In the genomic region with DNA sequence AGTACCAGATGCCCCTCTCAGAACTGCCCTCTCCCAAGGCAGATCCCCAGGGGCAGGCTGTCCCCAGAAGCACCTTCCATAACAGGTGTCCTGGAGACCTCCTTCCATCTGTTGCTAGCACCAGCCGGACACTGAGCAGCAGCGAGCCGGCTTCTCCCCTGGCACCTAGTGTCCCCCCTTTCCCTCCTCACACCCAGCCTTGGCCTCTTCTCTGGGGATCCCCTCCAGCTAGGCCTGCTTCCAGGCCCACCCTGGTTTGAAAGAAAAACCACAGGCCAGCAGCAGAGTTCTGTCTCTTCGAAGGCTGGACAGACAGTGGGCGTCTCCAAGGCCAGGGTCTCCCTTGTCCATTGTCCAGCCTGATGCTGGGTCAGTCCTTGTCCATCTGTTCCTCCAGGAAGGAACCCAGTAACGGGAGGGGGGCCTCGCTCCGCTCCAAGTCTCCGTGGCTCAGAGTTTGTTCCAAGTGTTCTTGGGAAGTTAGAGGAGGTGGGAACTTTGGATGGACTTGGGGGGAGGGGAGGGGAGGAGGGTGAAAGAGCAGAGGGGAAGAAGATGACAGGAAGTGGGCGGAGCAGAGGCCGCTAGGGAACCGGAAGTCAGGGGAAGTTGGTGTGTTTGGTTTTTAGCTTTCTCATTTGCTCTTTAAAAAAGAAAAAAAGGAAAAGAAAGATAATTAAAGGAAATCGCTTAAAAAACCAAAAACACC, we compare ENCODE assay signal across 8 mouse cellular contexts. TPM values are rescaled to one million over a fixed set of nuclear protein-coding genes. Genes with fewer than 3 reads are reported as not detected.
DNase-seq lines count a peak whose midpoint lies in the region; ATAC-seq and TF ChIP-seq lines count a peak whose summit lies in the region.

No protein-coding gene starts in this region.

- H3K4me3 ChIP-seq in forebrain, postnatal 0 days (ENCODE audit: low read depth, low read length): no peak overlapping the region
- H3K4me3 ChIP-seq in forebrain, embryonic 14.5 days (ENCODE audit: low read depth, low read length): no peak overlapping the region
- H3K4me3 ChIP-seq in embryonic facial prominence, embryonic 13.5 days: no peak overlapping the region
- H3K4me3 ChIP-seq in hindbrain, embryonic 11.5 days (ENCODE audit: low read depth, low read length): no peak overlapping the region

- peak overlapping the region; percentile 10; the same call in 1 of the 2 replicates for H3K4me2 ChIP-seq in forebrain, postnatal 0 days (ENCODE audit: low read depth)
- H3K4me2 ChIP-seq in forebrain, embryonic 14.5 days (ENCODE audit: low read length): no peak overlapping the region
- H3K4me2 ChIP-seq in embryonic facial prominence, embryonic 13.5 days: peak overlapping the region; percentile 11; the same call in 1 of the 2 replicates
- 0 out of 2 replicates have a peak overlapping the region, but pooled peaks have one; percentile 2 for H3K4me2 ChIP-seq in hindbrain, embryonic 11.5 days (replicated peaks; ENCODE audit: low read depth, low read length)

- peaks cover 28% of the 10 kb centered on the region for H3K36me3 ChIP-seq in forebrain, postnatal 0 days (ENCODE audit: insufficient read depth)
- peaks cover 22% of the 10 kb centered on the region for H3K36me3 ChIP-seq in forebrain, embryonic 14.5 days (ENCODE audit: control insufficient read depth, insufficient read depth, low read length)
- 0 out of 2 replicates have a peak, but pooled peaks cover 4% of the 10 kb centered on the region for H3K36me3 ChIP-seq in embryonic facial prominence, embryonic 13.5 days
- no peaks in the 10 kb centered on the region for H3K36me3 ChIP-seq in hindbrain, embryonic 11.5 days (ENCODE audit: control insufficient read depth, insufficient read depth, low read length)

- no peak for ATAC-seq in forebrain, postnatal 0 days
- ATAC-seq in forebrain, embryonic 14.5 days: no peak
- no peak for ATAC-seq in embryonic facial prominence, embryonic 13.5 days (ENCODE audit: insufficient number of reproducible peaks, insufficient read depth, low FRiP score, low TSS enrichment, low read depth)
- ATAC-seq in hindbrain, embryonic 11.5 days (ENCODE audit: low FRiP score): peak; percentile 34; the same call in 1 of the 2 replicates

- no peak for DNase-seq in forebrain, postnatal 0 days
- DNase-seq in forebrain, embryonic 14.5 days (ENCODE audit: low spot score): no peak
- DNase-seq in hindbrain, embryonic 11.5 days (ENCODE audit: low spot score): peak; percentile 50
- peak; percentile 66 for DNase-seq in liver
- peak; percentile 51 for DNase-seq in retina, embryonic 14.5 days (ENCODE audit: low spot score)
- DNase-seq in right cerebral cortex, postnatal 10 days (ENCODE audit: low spot score in 2 of 2): no peak
- no peak for DNase-seq in ovary, postnatal 10 days (ENCODE audit: low spot score)

- no peaks in the 10 kb centered on the region for H3K9me3 ChIP-seq in forebrain, postnatal 0 days (ENCODE audit: low read length)
- no peaks in the 10 kb centered on the region for H3K9me3 ChIP-seq in forebrain, embryonic 14.5 days (replicated peaks; ENCODE audit: control insufficient read depth, low read length)
- H3K9me3 ChIP-seq in embryonic facial prominence, embryonic 13.5 days: no peaks in the 10 kb centered on the region
- H3K9me3 ChIP-seq in hindbrain, embryonic 11.5 days (ENCODE audit: control insufficient read depth, low read length): no peaks in the 10 kb centered on the region

- no peak for TF ChIP-seq CTCF in forebrain, postnatal 0 days (IDR thresholded peaks at IDR 0.05; ENCODE audit: low read depth)

- H3K4me1 ChIP-seq in forebrain, postnatal 0 days (ENCODE audit: insufficient read depth): no peaks in the 10 kb centered on the region
- H3K4me1 ChIP-seq in forebrain, embryonic 14.5 days (ENCODE audit: control insufficient read depth, insufficient read depth, low read length): 0 out of 2 replicates have a peak, but pooled peaks cover 2% of the 10 kb centered on the region
- H3K4me1 ChIP-seq in embryonic facial prominence, embryonic 13.5 days: peaks cover 15% of the 10 kb centered on the region
- peaks cover 7% of the 10 kb centered on the region for H3K4me1 ChIP-seq in hindbrain, embryonic 11.5 days (replicated peaks; ENCODE audit: control insufficient read depth, insufficient read depth, low read length)

- 56% methylated on average over 13 of the region's 13 CpGs for WGBS in forebrain, postnatal 0 days
- 63% methylated on average over 13 of the region's 13 CpGs for WGBS in forebrain, embryonic 14.5 days
- WGBS in embryonic facial prominence, embryonic 13.5 days: 53% methylated on average over 13 of the region's 13 CpGs
- 37% methylated on average over 13 of the region's 13 CpGs for WGBS in hindbrain, embryonic 11.5 days

- H3K9ac ChIP-seq in forebrain, postnatal 0 days: no peak overlapping the region
- H3K9ac ChIP-seq in forebrain, embryonic 14.5 days (ENCODE audit: low read length): no peak overlapping the region
- no peak overlapping the region for H3K9ac ChIP-seq in embryonic facial prominence, embryonic 13.5 days
- H3K9ac ChIP-seq in hindbrain, embryonic 11.5 days (ENCODE audit: low read depth, low read length): no peak overlapping the region

- H3K27ac ChIP-seq in forebrain, postnatal 0 days (ENCODE audit: low read depth, low read length): peak overlapping the region; percentile 29; the same call in 1 of the 2 replicates
- H3K27ac ChIP-seq in forebrain, embryonic 14.5 days (ENCODE audit: low read depth, low read length): no peak overlapping the region; the same call in 1 of the 2 replicates
- H3K27ac ChIP-seq in embryonic facial prominence, embryonic 13.5 days: no peak overlapping the region; the same call in 1 of the 2 replicates
- peak overlapping the region; percentile 58 for H3K27ac ChIP-seq in hindbrain, embryonic 11.5 days (ENCODE audit: low read depth, low read length)

- no peaks in the 10 kb centered on the region for H3K27me3 ChIP-seq in forebrain, postnatal 0 days (ENCODE audit: insufficient read depth, low read length)
- H3K27me3 ChIP-seq in forebrain, embryonic 14.5 days (replicated peaks; ENCODE audit: control insufficient read depth, insufficient read depth, low read length): no peaks in the 10 kb centered on the region
- no peaks in the 10 kb centered on the region for H3K27me3 ChIP-seq in embryonic facial prominence, embryonic 13.5 days
- 0 out of 2 replicates have a peak, but pooled peaks cover 3% of the 10 kb centered on the region for H3K27me3 ChIP-seq in hindbrain, embryonic 11.5 days (ENCODE audit: control insufficient read depth, insufficient read depth, low read length)

RNA-seq across cellular contexts. Expression of a gene that starts 11.7 kb away (rescaled TPM):
- 0.38 TPM in 1 of 2 replicates, not detected in the other for total RNA-seq in forebrain, postnatal 0 days (2014; rRNA removed)
- 0.25 TPM in 1 of 2 replicates, not detected in the other for polyA plus RNA-seq in forebrain, postnatal 0 days (2015; fragmentation: Nextera tagmentation; extraction: Ambion mirVana)
- 0.40 TPM in 1 of 2 replicates, not detected in the other for polyA plus RNA-seq in forebrain, embryonic 14.5 days (2014; fragmentation: Nextera tagmentation; extraction: Ambion mirVana)
- 1.4 and 1.8 TPM in 2 replicates for polyA plus RNA-seq in embryonic facial prominence, embryonic 13.5 days (2015; fragmentation: Nextera tagmentation; extraction: Ambion mirVana)
- polyA plus RNA-seq in hindbrain, embryonic 11.5 days (2014; fragmentation: Nextera tagmentation; extraction: Ambion mirVana): 0.20 TPM in 1 of 2 replicates, not detected in the other

Comparison
In these comparisons a context has a peak if more than half of its experiments do, and no peak if none do; other contexts are left out.
1. H3K27ac ChIP-seq: peak in forebrain, postnatal 0 days (single experiment) and hindbrain, embryonic 11.5 days (single experiment); none in forebrain, embryonic 14.5 days (single experiment) and embryonic facial prominence, embryonic 13.5 days (single experiment).
2. DNase-seq: peak in hindbrain, embryonic 11.5 days (single experiment), liver (single experiment) and retina, embryonic 14.5 days (single experiment); none in forebrain, postnatal 0 days (single experiment), forebrain, embryonic 14.5 days (single experiment), right cerebral cortex, postnatal 10 days (0 of 2) and ovary, postnatal 10 days (single experiment).